9 mouse cellular contexts compared by ENCODE assay signal in the genomic region with DNA sequence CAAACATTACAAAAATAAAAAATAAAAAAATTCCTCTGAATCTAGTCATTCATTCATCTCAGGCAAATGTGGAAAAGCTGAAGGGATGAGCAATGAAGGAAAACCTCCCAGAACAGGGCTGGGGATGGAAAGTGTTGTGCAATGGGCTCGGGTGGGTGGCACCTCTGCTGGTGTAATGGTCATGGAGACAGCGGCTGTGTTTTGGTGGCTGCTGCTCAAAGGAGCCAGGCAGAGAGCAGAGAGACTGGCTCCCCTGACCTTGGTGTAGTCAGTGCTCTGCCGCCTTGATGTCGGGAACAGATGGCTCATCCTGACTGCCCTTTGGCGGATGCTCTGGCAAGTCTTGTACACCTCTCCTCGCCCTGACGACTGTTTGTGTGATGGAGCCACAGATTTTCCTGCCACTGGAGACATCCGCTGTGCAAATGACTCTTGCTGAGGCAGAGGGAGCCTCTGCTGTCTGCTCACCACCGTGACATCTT. TPM values are rescaled to one million over a fixed set of nuclear protein-coding genes. Genes with fewer than 3 reads are reported as not detected.
DNase-seq lines count a peak whose midpoint lies in the region; TF ChIP-seq lines count a peak whose summit lies in the region.
"Had no signal": no experiment of that assay in that cellular context is flagged by ENCODE, and none has a peak within 500 bp of the region (broad histone marks: within the 10 kb centered on the region; RNA-seq: fewer than 3 reads in every experiment).

No protein-coding gene starts in this region.

- intact Hi-C loops in gastrocnemius, adult 2 months (cut with DNase I), result no loop called here

- TF ChIP-seq CTCF in gastrocnemius, adult 2 months (IDR thresholded peaks at IDR 0.05), result no peak

- peak overlapping the region; percentile 78 for H3K27ac ChIP-seq in gastrocnemius, adult 2 months

- DNase-seq in gastrocnemius, adult 2 months, result peak; percentile 79
- no peak for DNase-seq in gastrocnemius, postnatal 4 days (ENCODE audit: low spot score in 2 of 2)
- peak; percentile 50 for DNase-seq in urinary bladder, postnatal 14 days (ENCODE audit: low spot score)
- DNase-seq in urinary bladder, adult 2 months (ENCODE audit: low spot score), result no peak
- peak; percentile 27 to 32 for DNase-seq in heart, adult 9 months (ENCODE audit: low spot score in 2 of 2)
- DNase-seq in kidney, postnatal 36 days, result no peak
- no peak for DNase-seq in thymus, postnatal 10 days (ENCODE audit: low spot score in 2 of 2)
- DNase-seq in retina, embryonic 14.5 days (ENCODE audit: low spot score), result no peak

- no peak overlapping the region for H3K4me3 ChIP-seq in gastrocnemius, adult 2 months
- H3K4me3 ChIP-seq: erythroblast, embryonic 14.5 days had no signal

RNA-seq across cellular contexts. Expression of a gene that starts 32.1 kb away (rescaled TPM):
- 10 to 100 TPM; 19.5 to 66.5 TPM for total RNA-seq in gastrocnemius, adult 2 months (2021)
- 10 to 100 TPM; 25.2 to 27.4 TPM for total RNA-seq in gastrocnemius, postnatal 4 days (2021)
- polyA plus RNA-seq in urinary bladder, adult 2 months (2012; rRNA removed), result 89.1 and 164 TPM in 2 replicates
- polyA plus RNA-seq: erythroblast, embryonic 14.5 days had no signal

RNA-seq across cellular contexts. Expression of a gene that starts 45.5 kb away (rescaled TPM):
- under 1 TPM in 1 of 2 experiments, not detected in 1; 0.13 TPM for total RNA-seq in gastrocnemius, adult 2 months (2021)
- under 1 TPM; 0.22 to 0.49 TPM for total RNA-seq in gastrocnemius, postnatal 4 days (2021)
- polyA plus RNA-seq in urinary bladder, adult 2 months (2012; rRNA removed), result 133 and 156 TPM in 2 replicates
- polyA plus RNA-seq: erythroblast, embryonic 14.5 days had no signal

Comparison
In these comparisons a context has a peak if more than half of its experiments do, and no peak if none do; other contexts are left out.
1. DNase-seq: peak in gastrocnemius, adult 2 months (single experiment), urinary bladder, postnatal 14 days (single experiment) and heart, adult 9 months (2 of 2); none in gastrocnemius, postnatal 4 days (0 of 2), urinary bladder, adult 2 months (single experiment), kidney, postnatal 36 days (0 of 2), thymus, postnatal 10 days (0 of 2) and retina, embryonic 14.5 days (single experiment).